Mouse (Mus musculus) liver, embryonic 13.5 days (tissue): ENCODE measurements around the gene Coro6. TPM values are rescaled to one million over a fixed set of nuclear protein-coding genes. Genes with fewer than 3 reads are reported as not detected.

ENCODE experiments used
- ATAC-seq: fragments of 200-750 bp; cut with Nextera tagmentation; 2 replicates; pipeline ENCODE4 v1.8.0; 2017; ENCODE audit warnings: low read depth, mild to moderate bottlenecking, moderate number of reproducible peaks, moderate library complexity
- DNase-seq: peaks from one replicate; pipeline ENCODE4 v3.0.0; 2022
- H3K27ac ChIP-seq: fragments of 300-500 bp; sonication (generic); 2 replicates; pipeline ENCODE4 v1.5.1; 2015; ENCODE audit warnings: moderate library complexity, mild to moderate bottlenecking, inconsistent platforms
- H3K27me3 ChIP-seq: fragments of 300-500 bp; sonication (generic); 2 replicates; pipeline ENCODE4 v1.6.1; 2015; ENCODE audit warnings: mild to moderate bottlenecking, inconsistent platforms
- H3K36me3 ChIP-seq: fragments of 300-500 bp; sonication (generic); 2 replicates; pipeline ENCODE4 v1.6.1; 2015; ENCODE audit warnings: mild to moderate bottlenecking, inconsistent platforms
- H3K4me1 ChIP-seq: fragments of 300-500 bp; sonication (generic); replicated peaks from 2 replicates; pipeline ENCODE4 v1.6.1; 2015; ENCODE audit warnings: inconsistent platforms
- H3K4me2 ChIP-seq: fragments of 300-500 bp; sonication (generic); 2 replicates; pipeline ENCODE4 v1.6.1; 2015; ENCODE audit warnings: inconsistent platforms, mild to moderate bottlenecking, moderate library complexity
- H3K4me3 ChIP-seq: fragments of 300-500 bp; sonication (generic); replicated peaks from 2 replicates; pipeline ENCODE4 v1.5.1; 2015; ENCODE audit warnings: mild to moderate bottlenecking, inconsistent platforms
- H3K9ac ChIP-seq: fragments of 300-500 bp; sonication (generic); 2 replicates; pipeline ENCODE4 v1.6.1; 2015; ENCODE audit warnings: mild to moderate bottlenecking, inconsistent platforms
- H3K9me3 ChIP-seq: fragments of 300-500 bp; sonication (generic); replicated peaks from 2 replicates; pipeline ENCODE4 v1.6.1; 2016; ENCODE audit warnings: inconsistent platforms
- WGBS: fragments of 180-500 bp; shearing (Covaris S2); methylation state at CpG from one replicate; pipeline ENCODE4 v1.1.7; 2015; ENCODE audit not compliant: insufficient replicate concordance; 5-methylcytosine and 5-hydroxymethylcytosine counted together
- polyA plus RNA-seq: library from polyadenylated mRNA; unstranded; fragments of >200 nt; fragmentation: Nextera tagmentation; extraction: Ambion mirVana; gene quantifications from 2 replicates; pipeline ENCODE4 v1.2.1, GENCODE M21; 2015

Coro6 gene
- polyA plus RNA-seq, 1 experiment from 2014 or later, result 0.03 TPM

GRCm38 (mm10) chr11:77464684-77465083 lies 2.5 kb downstream of the Coro6 start:
- no peaks in the 10 kb centered on the region for H3K36me3 ChIP-seq
- H3K4me1 ChIP-seq, result peaks cover 23% of the 10 kb centered on the region
- H3K9ac ChIP-seq, result no peak overlapping the region
- H3K4me3 ChIP-seq, result no peak overlapping the region
- H3K9me3 ChIP-seq, result no peaks in the 10 kb centered on the region
- DNase-seq, result no peak
- H3K4me2 ChIP-seq, result no peak overlapping the region
- no peak overlapping the region for H3K27ac ChIP-seq
- ATAC-seq, result no peak
- 45% methylated on average over 4 of the region's 4 CpGs for WGBS
- H3K27me3 ChIP-seq, result peaks cover 95% of the 10 kb centered on the region

GRCm38 (mm10) chr11:77465111-77465510 lies 2.9 kb downstream of the Coro6 start:
- 65% methylated on average over 3 of the region's 3 CpGs for WGBS
- Histone ChIP-seq H3K36me3 (no peaks in the 10 kb centered on the region), H3K4me1 (peaks cover 23% of the 10 kb centered on the region), H3K9me3 (no peaks in the 10 kb centered on the region), H3K4me2 (no peak overlapping the region), H3K27ac (no peak overlapping the region), H3K27me3 (peaks cover 95% of the 10 kb centered on the region), H3K4me3 (no peak overlapping the region), H3K9ac (no peak overlapping the region)
- ATAC-seq (no peak), DNase-seq (no peak)

GRCm38 (mm10) chr11:77466544-77466943 lies 4.3 kb downstream of the Coro6 start:
- Histone ChIP-seq H3K9ac (no peak overlapping the region), H3K36me3 (peaks cover 7% of the 10 kb centered on the region), H3K4me1 (peaks cover 23% of the 10 kb centered on the region), H3K9me3 (no peaks in the 10 kb centered on the region), H3K27ac (no peak overlapping the region), H3K4me3 (no peak overlapping the region), H3K27me3 (peaks cover 80% of the 10 kb centered on the region), H3K4me2 (peak overlapping the region; percentile 52; the same call in 1 of the 2 replicates)
- no peak for ATAC-seq
- no peak for DNase-seq
- 32% methylated on average over 9 of the region's 9 CpGs for WGBS

GRCm38 (mm10) chr11:77467157-77467556 lies 4.9 kb downstream of the Coro6 start:
- Histone ChIP-seq H3K4me3 (0 out of 2 replicates have a peak overlapping the region, but pooled peaks have one; percentile 21), H3K27me3 (peaks cover 74% of the 10 kb centered on the region), H3K27ac (no peak overlapping the region), H3K9ac (no peak overlapping the region), H3K36me3 (peaks cover 13% of the 10 kb centered on the region), H3K4me2 (peak overlapping the region; percentile 52), H3K4me1 (peaks cover 19% of the 10 kb centered on the region), H3K9me3 (no peaks in the 10 kb centered on the region)
- peak; percentile 48 for ATAC-seq
- DNase-seq, result peak; percentile 46
- WGBS, result 3% methylated on average over 25 of the region's 25 CpGs

- WGBS, result 11% methylated on average over 20 of the region's 20 CpGs
- Histone ChIP-seq H3K9ac (no peak overlapping the region), H3K36me3 (peaks cover 18% of the 10 kb centered on the region), H3K9me3 (no peaks in the 10 kb centered on the region), H3K4me1 (peaks cover 13% of the 10 kb centered on the region), H3K4me2 (peak overlapping the region; percentile 52), H3K27me3 (peaks cover 68% of the 10 kb centered on the region), H3K4me3 (0 out of 2 replicates have a peak overlapping the region, but pooled peaks have one; percentile 21), H3K27ac (no peak overlapping the region)
- DNase-seq (peak; percentile 62), ATAC-seq (no peak)
These were observed 5.6 kb downstream of the Coro6 start for GRCm38 (mm10) chr11:77467784-77468183.

GRCm38 (mm10) chr11:77468397-77468796 lies 6.2 kb downstream of the Coro6 start:
- Histone ChIP-seq H3K27ac (no peak overlapping the region), H3K27me3 (peaks cover 62% of the 10 kb centered on the region), H3K4me2 (no peak overlapping the region), H3K9ac (no peak overlapping the region), H3K36me3 (peaks cover 18% of the 10 kb centered on the region), H3K4me3 (no peak overlapping the region), H3K9me3 (no peaks in the 10 kb centered on the region), H3K4me1 (peaks cover 10% of the 10 kb centered on the region)
- WGBS, result 69% methylated on average over 9 of the region's 9 CpGs
- DNase-seq, result no peak
- no peak for ATAC-seq

- WGBS, result 84% methylated on average over 29 of the region's 29 CpGs
These were observed 9.2 kb downstream of the Coro6 start for GRCm38 (mm10) chr11:77471407-77471806.

GRCm38 (mm10) chr11:77472775-77473174 lies 10.6 kb downstream of the Coro6 start:
- Histone ChIP-seq H3K27ac (no peak overlapping the region), H3K4me2 (no peak overlapping the region), H3K36me3 (peaks cover 18% of the 10 kb centered on the region), H3K4me1 (peaks cover 9% of the 10 kb centered on the region), H3K9me3 (no peaks in the 10 kb centered on the region), H3K9ac (no peak overlapping the region), H3K27me3 (peaks cover 18% of the 10 kb centered on the region), H3K4me3 (no peak overlapping the region)
- DNase-seq, result no peak
- no peak for ATAC-seq
- WGBS, result 85% methylated on average over 16 of the region's 16 CpGs

More at GRCm38 (mm10) chr11:77471407-77471806, 9.2 kb downstream of the Coro6 start:
- Histone ChIP-seq H3K4me2 (no peak overlapping the region), H3K27me3 (peaks cover 32% of the 10 kb centered on the region), H3K9ac (no peak overlapping the region), H3K27ac (no peak overlapping the region), H3K4me1 (peaks cover 10% of the 10 kb centered on the region), H3K4me3 (no peak overlapping the region), H3K36me3 (peaks cover 18% of the 10 kb centered on the region), H3K9me3 (no peaks in the 10 kb centered on the region)
- DNase-seq (no peak), ATAC-seq (no peak)

- WGBS, result 85% methylated on average over 14 of the region's 14 CpGs
- Histone ChIP-seq H3K27me3 (no peaks in the 10 kb centered on the region), H3K4me1 (peaks cover 7% of the 10 kb centered on the region), H3K9ac (no peak overlapping the region), H3K4me3 (no peak overlapping the region), H3K27ac (no peak overlapping the region), H3K9me3 (no peaks in the 10 kb centered on the region), H3K36me3 (peaks cover 14% of the 10 kb centered on the region), H3K4me2 (no peak overlapping the region)
- DNase-seq (no peak), ATAC-seq (no peak)
These were observed 14.0 kb downstream of the Coro6 start for GRCm38 (mm10) chr11:77476216-77476615.

- H3K4me1 ChIP-seq, result peaks cover 7% of the 10 kb centered on the region
- DNase-seq (no peak), ATAC-seq (no peak)
- H3K9me3 ChIP-seq, result no peaks in the 10 kb centered on the region
- no peak overlapping the region for H3K4me3 ChIP-seq
- no peak overlapping the region for H3K27ac ChIP-seq
- H3K27me3 ChIP-seq, result no peaks in the 10 kb centered on the region
- 81% methylated on average over 6 of the region's 6 CpGs for WGBS
- no peak overlapping the region for H3K9ac ChIP-seq
- H3K4me2 ChIP-seq, result no peak overlapping the region
- peaks cover 7% of the 10 kb centered on the region for H3K36me3 ChIP-seq
These were observed 14.7 kb downstream of the Coro6 start for GRCm38 (mm10) chr11:77476895-77477294.

GRCm38 (mm10) chr11:77483043-77483442 lies 20.8 kb downstream of the Coro6 start:
- H3K4me2 ChIP-seq, result no peak overlapping the region
- WGBS, result 57% methylated on average over 3 of the region's 3 CpGs

GRCm38 (mm10) chr11:77483510-77484255 lies 21.5 kb downstream of the Coro6 start:
- Histone ChIP-seq H3K9ac (no peak overlapping the region), H3K27me3 (peaks cover 10% of the 10 kb centered on the region), H3K4me3 (no peak overlapping the region), H3K4me2 (no peak overlapping the region), H3K36me3 (no peaks in the 10 kb centered on the region), H3K4me1 (peaks cover 21% of the 10 kb centered on the region), H3K9me3 (no peaks in the 10 kb centered on the region), H3K27ac (no peak overlapping the region)
- no peak for DNase-seq
- no peak for ATAC-seq
- WGBS, result 44% methylated on average over 11 of the region's 11 CpGs

More at GRCm38 (mm10) chr11:77483043-77483442, 20.8 kb downstream of the Coro6 start:
- ATAC-seq (no peak), DNase-seq (no peak)
- no peak overlapping the region for H3K9ac ChIP-seq
- no peaks in the 10 kb centered on the region for H3K9me3 ChIP-seq
- peaks cover 15% of the 10 kb centered on the region for H3K4me1 ChIP-seq
- H3K4me3 ChIP-seq, result no peak overlapping the region
- H3K36me3 ChIP-seq, result no peaks in the 10 kb centered on the region
- H3K27me3 ChIP-seq, result peaks cover 4% of the 10 kb centered on the region
- no peak overlapping the region for H3K27ac ChIP-seq
